Mouse (Mus musculus) forebrain, embryonic 12.5 days (tissue): ENCODE results near the gene Vps39. TPM values are rescaled to one million over a fixed set of nuclear protein-coding genes. Genes with fewer than 3 reads are reported as not detected.

Experiments
- ATAC-seq: fragments of 200-750 bp; cut with Nextera tagmentation; 2 replicates; pipeline ENCODE4 v1.8.0; 2017; ENCODE audit warnings: moderate TSS enrichment; ENCODE audit not compliant: low FRiP score
- H3K27ac ChIP-seq: fragments of 300-500 bp; sonication (generic); 2 replicates; pipeline ENCODE4 v1.5.1; 2016; ENCODE audit warnings: mild to moderate bottlenecking
- H3K27me3 ChIP-seq: fragments of 300-500 bp; sonication (generic); 2 replicates; pipeline ENCODE4 v1.6.1; 2016; ENCODE audit warnings: mild to moderate bottlenecking
- H3K36me3 ChIP-seq: fragments of 300-500 bp; sonication (generic); replicated peaks from 2 replicates; pipeline ENCODE4 v1.6.1; 2016; ENCODE audit warnings: mild to moderate bottlenecking
- H3K4me1 ChIP-seq: fragments of 300-500 bp; sonication (generic); 2 replicates; pipeline ENCODE4 v1.6.1; 2016
- H3K4me2 ChIP-seq: fragments of 300-500 bp; sonication (generic); 2 replicates; pipeline ENCODE4 v1.6.1; 2016; ENCODE audit warnings: mild to moderate bottlenecking, moderate library complexity
- H3K4me3 ChIP-seq: fragments of 300-500 bp; sonication (generic); replicated peaks from 2 replicates; pipeline ENCODE4 v1.5.1; 2016; ENCODE audit warnings: mild to moderate bottlenecking
- H3K9ac ChIP-seq: fragments of 300-500 bp; sonication (generic); 2 replicates; pipeline ENCODE4 v1.6.1; 2016; ENCODE audit warnings: mild to moderate bottlenecking
- H3K9me3 ChIP-seq: fragments of 300-500 bp; sonication (generic); 2 replicates; pipeline ENCODE4 v1.6.1; 2016
- WGBS: fragments of 180-500 bp; shearing (Covaris S2); methylation state at CpG from one replicate; pipeline ENCODE4 v1.1.7; 2016; 5-methylcytosine and 5-hydroxymethylcytosine counted together
- polyA plus RNA-seq: library from polyadenylated mRNA; unstranded; fragments of >200 nt; fragmentation: Nextera tagmentation; extraction: Ambion mirVana; gene quantifications from 2 replicates; pipeline ENCODE4 v1.2.1, GENCODE M21; 2016

Vps39 gene
- polyA plus RNA-seq, 1 experiment from 2014 or later, result 39.6 TPM

- no peaks in the 10 kb centered on the region for H3K36me3 ChIP-seq
- no peak within 1 kb of the TSS for H3K4me3 ChIP-seq
- no peaks in the 10 kb centered on the region for H3K27me3 ChIP-seq
- no peaks in the 10 kb centered on the region for H3K4me1 ChIP-seq
- no peak within 1 kb of the TSS for H3K4me2 ChIP-seq
- no peak for ATAC-seq
- H3K9me3 ChIP-seq, result no peaks in the 10 kb centered on the region
- no peak within 1 kb of the TSS for H3K27ac ChIP-seq
- H3K9ac ChIP-seq, result no peak within 1 kb of the TSS
- WGBS, result 78% methylated on average over 5 of the region's 5 CpGs
Observed at GRCm38 (mm10) chr2:120288995-120289394, 63.9 kb downstream of the Vps39 start, which contains the start of gene Pla2g4d. Pla2g4d (minus strand) TSS chr2:120289197.

GRCm38 (mm10) chr2:120288401-120288800 lies 64.5 kb downstream of the Vps39 start:
- Histone ChIP-seq H3K4me1 (no peaks in the 10 kb centered on the region), H3K4me2 (no peak overlapping the region), H3K27me3 (no peaks in the 10 kb centered on the region), H3K27ac (no peak overlapping the region), H3K9me3 (no peaks in the 10 kb centered on the region), H3K4me3 (no peak overlapping the region), H3K36me3 (no peaks in the 10 kb centered on the region), H3K9ac (no peak overlapping the region)
- WGBS, result 79% methylated on average over 3 of the region's 3 CpGs
- ATAC-seq, result no peak

GRCm38 (mm10) chr2:120285639-120286038 lies 67.3 kb downstream of the Vps39 start:
- Histone ChIP-seq H3K9me3 (no peaks in the 10 kb centered on the region), H3K27ac (no peak overlapping the region), H3K4me1 (no peaks in the 10 kb centered on the region), H3K36me3 (no peaks in the 10 kb centered on the region), H3K9ac (no peak overlapping the region), H3K27me3 (no peaks in the 10 kb centered on the region), H3K4me3 (no peak overlapping the region), H3K4me2 (no peak overlapping the region)
- ATAC-seq, result no peak
- 89% methylated on average over 4 of the region's 4 CpGs for WGBS

GRCm38 (mm10) chr2:120284705-120285104 lies 68.2 kb downstream of the Vps39 start:
- Histone ChIP-seq H3K9me3 (no peaks in the 10 kb centered on the region), H3K9ac (no peak overlapping the region), H3K4me3 (no peak overlapping the region), H3K27ac (no peak overlapping the region), H3K4me2 (no peak overlapping the region), H3K4me1 (no peaks in the 10 kb centered on the region), H3K27me3 (no peaks in the 10 kb centered on the region), H3K36me3 (no peaks in the 10 kb centered on the region)
- no peak for ATAC-seq

- H3K4me1 ChIP-seq, result no peaks in the 10 kb centered on the region
- H3K27me3 ChIP-seq, result no peaks in the 10 kb centered on the region
- H3K27ac ChIP-seq, result no peak overlapping the region
- H3K4me2 ChIP-seq, result no peak overlapping the region
- WGBS, result 74% methylated on average over 5 of the region's 5 CpGs
- no peaks in the 10 kb centered on the region for H3K9me3 ChIP-seq
- H3K9ac ChIP-seq, result no peak overlapping the region
- no peak overlapping the region for H3K4me3 ChIP-seq
- no peak for ATAC-seq
- H3K36me3 ChIP-seq, result no peaks in the 10 kb centered on the region
Observed at GRCm38 (mm10) chr2:120284094-120284493, 68.8 kb downstream of the Vps39 start.

GRCm38 (mm10) chr2:120283550-120283949 lies 69.4 kb downstream of the Vps39 start:
- Histone ChIP-seq H3K36me3 (no peaks in the 10 kb centered on the region), H3K27ac (no peak overlapping the region), H3K9ac (no peak overlapping the region), H3K4me2 (no peak overlapping the region), H3K9me3 (no peaks in the 10 kb centered on the region), H3K4me3 (no peak overlapping the region), H3K4me1 (no peaks in the 10 kb centered on the region), H3K27me3 (no peaks in the 10 kb centered on the region)
- WGBS, result 70% methylated on average over 6 of the region's 6 CpGs
- ATAC-seq, result no peak

- WGBS, result 66% methylated on average over 3 of the region's 3 CpGs
- Histone ChIP-seq H3K27ac (no peak overlapping the region), H3K4me2 (no peak overlapping the region), H3K4me3 (no peak overlapping the region), H3K9ac (no peak overlapping the region), H3K4me1 (no peaks in the 10 kb centered on the region), H3K36me3 (no peaks in the 10 kb centered on the region), H3K27me3 (no peaks in the 10 kb centered on the region), H3K9me3 (no peaks in the 10 kb centered on the region)
- no peak for ATAC-seq
Observed at GRCm38 (mm10) chr2:120281221-120281620, 71.7 kb downstream of the Vps39 start.

- Histone ChIP-seq H3K9ac (no peak overlapping the region), H3K9me3 (no peaks in the 10 kb centered on the region), H3K4me3 (no peak overlapping the region), H3K27me3 (0 out of 2 replicates have a peak, but pooled peaks cover 2% of the 10 kb centered on the region), H3K4me1 (no peaks in the 10 kb centered on the region), H3K4me2 (no peak overlapping the region), H3K27ac (no peak overlapping the region), H3K36me3 (no peaks in the 10 kb centered on the region)
- ATAC-seq, result no peak
- 17% methylated on average over 8 of the region's 8 CpGs for WGBS
Observed at GRCm38 (mm10) chr2:120279961-120280360, 73.0 kb downstream of the Vps39 start.

- Histone ChIP-seq H3K36me3 (no peaks in the 10 kb centered on the region), H3K4me2 (no peak overlapping the region), H3K4me1 (no peaks in the 10 kb centered on the region), H3K9ac (no peak overlapping the region), H3K27me3 (0 out of 2 replicates have a peak, but pooled peaks cover 3% of the 10 kb centered on the region), H3K4me3 (no peak overlapping the region), H3K27ac (no peak overlapping the region), H3K9me3 (no peaks in the 10 kb centered on the region)
- WGBS, result 83% methylated on average over 4 of the region's 4 CpGs
- no peak for ATAC-seq
Observed at GRCm38 (mm10) chr2:120276951-120277350, 76.0 kb downstream of the Vps39 start.

- Histone ChIP-seq H3K4me3 (no peak overlapping the region), H3K27ac (no peak overlapping the region), H3K27me3 (peaks cover 7% of the 10 kb centered on the region; the same call in 1 of the 2 replicates), H3K9ac (no peak overlapping the region), H3K36me3 (no peaks in the 10 kb centered on the region), H3K4me1 (peaks cover 5% of the 10 kb centered on the region; the same call in 1 of the 2 replicates), H3K9me3 (no peaks in the 10 kb centered on the region), H3K4me2 (peak overlapping the region; percentile 32; the same call in 1 of the 2 replicates)
- 2% methylated on average over 9 of the region's 9 CpGs for WGBS
- ATAC-seq, result no peak
Observed at GRCm38 (mm10) chr2:120268635-120269034, 84.3 kb downstream of the Vps39 start.

Other genes with a start within 250 kb of the Vps39 start
- gene Ehd4, start 198.5 kb downstream of the Vps39 start, polyA plus RNA-seq, result 9.9 and 14.4 TPM in 2 replicates
- 0.08 and 0.14 TPM in 2 replicates for gene Pla2g4e, start 107.8 kb downstream of the Vps39 start, polyA plus RNA-seq
- not detected in 2 replicates for gene Pla2g4d, start 63.9 kb downstream of the Vps39 start, polyA plus RNA-seq
- not detected in 2 replicates for gene Pla2g4f, start 39.0 kb downstream of the Vps39 start, polyA plus RNA-seq
- 8.6 and 10.5 TPM in 2 replicates for gene Ganc, start 50.8 kb upstream of the Vps39 start, polyA plus RNA-seq
- gene Tmem87a, start 51.0 kb upstream of the Vps39 start, polyA plus RNA-seq, result 6.4 and 10.2 TPM in 2 replicates
- gene Capn3, start 102.9 kb upstream of the Vps39 start, polyA plus RNA-seq, result 1.6 and 1.9 TPM in 2 replicates
- 68.2 and 68.3 TPM in 2 replicates for gene Zfp106, start 210.7 kb upstream of the Vps39 start, polyA plus RNA-seq
- 32.2 and 35.8 TPM in 2 replicates for gene Snap23, start 214.5 kb upstream of the Vps39 start, polyA plus RNA-seq